Mouse (Mus musculus) gastrocnemius, postnatal 10 days (tissue): ENCODE measurements around the gene Prc1. TPM values are rescaled to one million over a fixed set of nuclear protein-coding genes. Genes with fewer than 3 reads are reported as not detected.

Experiments
- total RNA-seq, 2 experiments: library from RNA; stranded (reverse); gene quantifications; 2 replicates each; pipeline ENCODE4 v1.2.3; 2021

Gene Prc1
- total RNA-seq, 2 experiments from 2014 or later: 18.4 to 23.2 TPM

Other genes with a start within 250 kb of the Prc1 start
- 100 to 1,000 TPM; 244 to 271 TPM for gene Idh2, start 179.1 kb upstream of the Prc1 start, total RNA-seq
- gene Sema4b, start 107.6 kb upstream of the Prc1 start, total RNA-seq: 1 to 10 TPM; 2.9 to 4.2 TPM
- 10 to 100 TPM; 10.7 to 12.5 TPM for gene Cib1, start 61.6 kb upstream of the Prc1 start, total RNA-seq
- gene Gdpgp1, start 61.6 kb upstream of the Prc1 start, total RNA-seq: 1 to 10 TPM; 1.8 to 2.1 TPM
- under 1 TPM; 0.14 to 0.20 TPM for gene Ttll13, start 48.1 kb upstream of the Prc1 start, total RNA-seq
- gene Ngrn, start 33.2 kb upstream of the Prc1 start, total RNA-seq: 10 to 100 TPM; 20.2 to 20.3 TPM
- gene Vps33b, start 24.8 kb upstream of the Prc1 start, total RNA-seq: 1 to 10 TPM; 5.7 to 6.3 TPM
- gene Rccd1, start 30.0 kb downstream of the Prc1 start, total RNA-seq: 10 to 100 TPM in 1 of 2 experiments, 1 to 10 TPM in 1; 6.6 to 11.3 TPM
- 10 to 100 TPM; 11.8 to 16.4 TPM for gene Unc45a, start 46.6 kb downstream of the Prc1 start, total RNA-seq
- gene Hddc3, start 48.7 kb downstream of the Prc1 start, total RNA-seq: 10 to 100 TPM; 39.9 to 45.0 TPM
- gene Man2a2, start 76.9 kb downstream of the Prc1 start, total RNA-seq: 10 to 100 TPM; 92.2 to 97.2 TPM
- gene Fes, start 93.5 kb downstream of the Prc1 start, total RNA-seq: 10 to 100 TPM in 1 of 2 experiments, 1 to 10 TPM in 1; 9.4 to 12.1 TPM
- 10 to 100 TPM; 63.1 to 68.1 TPM for gene Furin, start 111.0 kb downstream of the Prc1 start, total RNA-seq
- 1 to 10 TPM; 5.4 to 6.3 TPM for gene Blm, start 240.7 kb downstream of the Prc1 start, total RNA-seq